Mouse (Mus musculus) testis, adult 2 months (tissue): ENCODE measurements around the gene Arhgap18.

Experiments
- CTCF ChIP-seq: fragments of 200-500 bp; IDR thresholded peaks from 2 replicates; pipeline ENCODE4 v1.5.1; 2012; ENCODE audit warnings: low read depth, mild to moderate bottlenecking, inconsistent platforms, low read length, moderate library complexity; ENCODE audit not compliant: control insufficient read depth, insufficient read depth, insufficient replicate concordance
- POLR2A ChIP-seq: fragments of 200-500 bp; IDR thresholded peaks from 2 replicates; pipeline ENCODE4 v1.6.1; 2012; ENCODE audit warnings: low read depth, mild to moderate bottlenecking, inconsistent platforms, low read length, moderate library complexity; ENCODE audit not compliant: control insufficient read depth

GRCm38 (mm10) chr10:26900426-26900825 is 147.2 kb downstream of the Arhgap18 start:
- TF ChIP-seq POLR2A = no peak
- TF ChIP-seq CTCF = no peak
